Mouse (Mus musculus): ENCODE data around the gene Kcnn1.

- no peak for TF ChIP-seq POLR2A (IDR thresholded peaks at IDR 0.05; ENCODE audit: insufficient read depth, low read length)
- no peak for TF ChIP-seq EP300 (IDR thresholded peaks at IDR 0.05; ENCODE audit: insufficient read depth, low read depth, low read length)
- TF ChIP-seq CTCF (IDR thresholded peaks at IDR 0.05; ENCODE audit: low read depth, low read length) = no peak
Measured at GRCm38 (mm10) chr8:70852595-70853231, 10.3 kb downstream of the Kcnn1 start.
